Mouse (Mus musculus) hindbrain, embryonic 15.5 days (tissue): Measurements from ENCODE around the gene Aif1l. TPM values are rescaled to one million over a fixed set of nuclear protein-coding genes. Genes with fewer than 3 reads are reported as not detected.

Experiments used
- polyA plus RNA-seq: library from polyadenylated mRNA; unstranded; fragments of >200 nt; fragmentation: Nextera tagmentation; extraction: Ambion mirVana; gene quantifications from 2 replicates; pipeline ENCODE4 v1.2.1, GENCODE M21; 2015

Aif1l gene
- polyA plus RNA-seq, 1 experiment from 2014 or later = 23.5 TPM

Other genes with a start within 250 kb of the Aif1l start
- 0.12 TPM in 1 of 2 replicates, not detected in the other for gene Qrfp, start 139.6 kb upstream of the Aif1l start, polyA plus RNA-seq
- 7.7 and 8.1 TPM in 2 replicates for gene Fibcd1, start 104.1 kb upstream of the Aif1l start, polyA plus RNA-seq
- 4.9 and 5.4 TPM in 2 replicates for gene Lamc3, start 62.8 kb upstream of the Aif1l start, polyA plus RNA-seq
- gene Nup214, start 24.3 kb downstream of the Aif1l start, polyA plus RNA-seq = 61.6 and 64.8 TPM in 2 replicates
- gene Fam78a, start 134.7 kb downstream of the Aif1l start, polyA plus RNA-seq = 0.62 and 0.67 TPM in 2 replicates
- 27.5 and 29.5 TPM in 2 replicates for gene Plpp7, start 145.4 kb downstream of the Aif1l start, polyA plus RNA-seq
- 79.7 and 81.1 TPM in 2 replicates for gene Prrc2b, start 200.9 kb downstream of the Aif1l start, polyA plus RNA-seq